Mouse (Mus musculus): ENCODE data around the gene Myt1l. TPM values are rescaled to one million over a fixed set of nuclear protein-coding genes. Genes with fewer than 3 reads are reported as not detected.

Gene Myt1l
- total RNA-seq, 1 experiment from 2014 or later = not detected

DNA sequence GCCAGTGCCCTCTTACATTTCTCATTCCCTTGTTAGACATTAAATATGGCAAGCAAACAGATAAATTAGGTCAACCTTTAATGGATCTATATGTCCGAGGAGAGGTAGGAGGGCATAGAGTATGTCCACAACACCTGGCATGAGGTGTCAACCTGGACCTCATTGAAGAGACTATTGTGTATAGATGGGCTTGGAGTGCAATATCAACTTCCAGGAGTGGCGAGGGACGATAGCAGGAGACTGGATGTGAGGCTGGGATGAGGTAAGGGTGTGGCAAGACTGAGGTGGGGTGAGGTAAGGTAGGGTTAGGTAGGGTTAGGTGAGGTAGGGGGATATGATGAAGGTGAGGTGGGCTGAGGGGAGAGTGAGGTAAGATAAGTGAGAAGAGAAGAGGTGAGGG is 171.8 kb downstream of the Myt1l start:
- no peak for ATAC-seq (replicated peaks; ENCODE audit: insufficient number of reproducible peaks, low FRiP score, low TSS enrichment, poor library complexity, severe bottlenecking)

DNA sequence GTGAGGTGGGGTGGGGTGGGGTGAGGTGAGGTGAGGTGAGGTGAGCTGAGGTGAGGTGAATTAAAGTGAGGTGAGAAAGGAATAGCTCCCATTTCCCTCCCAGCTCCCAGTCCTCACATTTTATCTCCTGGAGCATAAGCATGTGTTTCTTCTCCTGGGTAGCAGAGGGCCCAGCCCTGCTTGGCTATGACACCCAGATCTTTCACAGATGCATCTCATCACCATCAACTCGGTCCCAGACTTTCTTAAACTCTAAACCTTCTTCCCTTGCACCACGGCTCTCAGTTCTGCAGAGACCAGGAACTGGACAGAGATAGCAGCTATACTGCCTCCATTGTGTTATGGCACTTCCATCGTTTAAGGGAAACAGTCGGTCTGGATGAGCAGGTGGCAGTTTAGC is 172.9 kb downstream of the Myt1l start:
- ATAC-seq (replicated peaks; ENCODE audit: insufficient number of reproducible peaks, low FRiP score, low TSS enrichment, poor library complexity, severe bottlenecking) = no peak

DNA sequence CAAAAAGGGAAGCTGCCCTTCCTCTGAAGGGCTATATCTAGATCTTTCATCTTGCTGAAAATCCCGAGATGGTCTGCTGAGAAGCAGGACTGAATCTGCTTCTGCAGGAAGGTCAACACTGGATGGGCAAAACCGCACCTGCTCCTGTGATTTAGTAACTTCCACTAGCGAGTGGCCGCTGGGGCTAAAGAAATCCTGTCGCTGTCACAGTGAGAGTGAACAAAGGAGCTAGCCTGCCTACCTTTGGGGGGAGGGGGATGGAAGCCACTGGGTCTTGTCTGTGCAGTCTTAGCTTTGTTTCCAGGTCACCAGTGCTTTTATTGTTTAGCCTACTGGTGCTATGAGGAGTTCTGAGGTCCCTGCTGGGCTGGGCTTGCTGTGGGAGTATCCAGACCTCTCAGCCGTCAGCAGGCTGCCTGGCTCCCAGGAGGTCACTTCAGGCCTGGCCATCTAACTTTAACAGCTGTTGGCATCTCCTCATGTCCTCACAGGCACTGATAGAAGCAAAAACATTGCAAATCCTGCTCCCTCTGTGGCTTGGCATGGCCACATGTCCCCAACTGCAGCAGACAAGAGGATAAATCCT is 173.6 kb downstream of the Myt1l start:
- no peak for ATAC-seq (replicated peaks; ENCODE audit: insufficient number of reproducible peaks, low FRiP score, low TSS enrichment, poor library complexity, severe bottlenecking)

- ATAC-seq (replicated peaks; ENCODE audit: insufficient number of reproducible peaks, low FRiP score, low TSS enrichment, poor library complexity, severe bottlenecking) = no peak
Measured at GRCm38 (mm10) chr12:29702626-29703025, 174.4 kb downstream of the Myt1l start.

DNA sequence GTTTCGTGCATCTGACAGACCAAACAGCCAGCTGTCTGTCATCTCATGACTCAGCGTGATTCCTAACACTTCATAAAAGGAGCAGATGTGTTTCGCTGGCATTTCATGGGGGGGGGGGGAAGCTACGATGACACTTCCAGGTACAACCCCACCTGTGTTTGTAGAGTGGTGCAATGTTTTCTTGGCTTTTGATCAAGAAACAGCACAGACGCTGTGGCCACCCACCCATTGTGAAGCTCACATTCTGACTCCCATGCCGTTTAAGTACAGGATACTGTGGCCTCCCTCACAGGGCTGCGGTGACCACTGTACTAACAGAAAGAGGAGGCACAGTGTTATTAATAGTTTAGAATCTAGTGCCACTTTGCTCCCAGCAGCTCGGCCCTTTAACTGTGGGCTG is 175.4 kb downstream of the Myt1l start:
- no peak for ATAC-seq (replicated peaks; ENCODE audit: insufficient number of reproducible peaks, low FRiP score, low TSS enrichment, poor library complexity, severe bottlenecking)

DNA sequence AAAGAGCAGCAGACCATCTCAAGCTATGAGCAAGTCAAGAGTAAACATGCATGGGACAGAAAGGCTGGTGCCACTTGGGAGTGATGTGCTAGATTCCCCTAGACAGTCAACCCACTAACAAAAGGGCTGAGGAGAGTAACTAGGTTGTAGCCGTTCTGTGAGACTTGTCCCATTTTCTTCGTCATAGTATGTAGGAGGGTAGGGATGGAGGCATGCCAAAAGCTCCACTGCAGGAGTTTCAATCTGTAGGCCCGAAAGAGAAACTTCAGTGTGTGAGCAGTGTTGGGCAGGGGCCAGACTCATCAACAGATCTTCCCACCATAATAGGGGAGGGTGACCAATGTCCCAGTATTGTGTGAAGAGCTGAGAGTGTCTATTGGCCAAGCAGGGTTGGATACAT is 178.9 kb downstream of the Myt1l start:
- no peak for ATAC-seq (replicated peaks; ENCODE audit: insufficient number of reproducible peaks, low FRiP score, low TSS enrichment, poor library complexity, severe bottlenecking)

- ATAC-seq (replicated peaks; ENCODE audit: insufficient number of reproducible peaks, low FRiP score, low TSS enrichment, poor library complexity, severe bottlenecking) = no peak
Measured at GRCm38 (mm10) chr12:29708166-29708565, 180.0 kb downstream of the Myt1l start.

DNA sequence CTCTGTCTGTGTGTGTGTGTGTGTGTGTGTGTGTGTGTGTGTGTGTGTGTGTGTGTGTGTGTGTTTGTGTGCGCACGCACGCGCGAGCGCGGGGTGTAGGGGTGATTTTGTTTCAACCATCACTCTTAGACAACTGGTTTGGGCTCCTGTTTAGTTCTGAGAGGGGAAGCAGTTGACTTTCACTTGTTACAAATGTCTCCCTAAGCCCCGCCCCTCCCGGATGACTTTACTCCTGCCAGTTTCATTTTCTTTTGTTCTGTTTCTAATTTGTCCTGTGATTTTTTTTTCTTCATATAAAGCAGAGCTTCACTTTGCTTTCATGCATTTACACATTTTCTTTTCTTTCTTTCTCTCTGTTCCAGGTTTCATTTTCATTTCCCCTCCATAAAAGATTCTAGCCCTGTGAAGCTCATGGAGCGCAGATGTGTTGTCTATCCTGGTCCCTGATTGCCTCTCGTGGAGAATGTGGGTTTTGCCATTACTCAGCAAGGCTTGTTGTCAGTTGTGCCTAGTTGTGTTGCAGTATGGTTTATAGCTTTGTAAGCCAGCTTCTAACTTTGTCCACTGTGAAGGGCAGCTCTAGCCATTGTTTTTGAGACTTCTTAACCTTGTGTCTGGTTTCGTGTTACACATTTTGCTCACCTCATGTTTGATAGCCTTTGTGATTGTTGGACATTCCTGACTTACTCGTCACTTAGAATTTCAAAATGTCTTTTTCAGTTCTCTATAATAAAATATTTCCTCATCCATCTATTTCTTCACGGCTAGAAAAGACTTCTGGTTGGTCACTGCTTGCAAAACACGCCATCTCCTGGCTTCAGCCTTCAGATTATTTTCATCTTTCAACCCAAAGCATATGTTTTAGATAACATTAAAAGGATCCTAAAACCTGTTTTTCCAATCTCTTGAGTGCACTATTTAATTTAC is 184.9 kb downstream of the Myt1l start:
- no peak for ATAC-seq (replicated peaks; ENCODE audit: insufficient number of reproducible peaks, low FRiP score, low TSS enrichment, poor library complexity, severe bottlenecking)

DNA sequence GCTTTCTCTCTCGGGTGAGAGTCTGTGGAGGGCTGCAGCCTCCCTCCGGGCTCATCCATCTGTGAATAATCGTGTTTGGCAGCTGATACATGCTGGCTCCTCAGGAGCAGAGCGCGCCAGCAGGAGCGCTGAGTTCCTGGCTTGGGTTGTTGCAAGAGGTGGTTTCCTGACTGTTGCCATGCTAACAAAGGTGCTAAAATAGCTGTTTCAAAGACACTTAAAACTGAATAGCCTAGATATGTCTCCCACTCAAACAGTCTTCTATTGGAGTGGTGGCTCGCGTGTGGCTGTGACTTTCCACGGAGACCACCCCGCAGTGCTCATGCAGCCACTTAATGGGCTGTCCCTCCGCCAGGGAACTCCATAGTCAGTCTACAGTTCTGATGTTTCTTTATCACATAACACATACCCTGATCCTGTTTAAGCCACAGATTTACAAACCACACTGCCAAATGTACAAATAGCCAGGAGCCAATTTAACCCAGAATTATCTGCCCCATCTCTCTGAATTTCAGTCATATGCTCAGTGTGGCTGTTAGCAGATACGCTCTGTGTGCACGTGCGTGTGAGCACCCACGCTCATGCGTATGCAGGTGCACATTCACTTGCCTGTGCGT is 195.6 kb downstream of the Myt1l start:
- ATAC-seq (replicated peaks; ENCODE audit: insufficient number of reproducible peaks, low FRiP score, low TSS enrichment, poor library complexity, severe bottlenecking) = no peak

GRCm38 (mm10) chr12:29728294-29728693 is 200.1 kb downstream of the Myt1l start:
- ATAC-seq (replicated peaks; ENCODE audit: insufficient number of reproducible peaks, low FRiP score, low TSS enrichment, poor library complexity, severe bottlenecking) = no peak

- no peak for ATAC-seq (replicated peaks; ENCODE audit: insufficient number of reproducible peaks, low FRiP score, low TSS enrichment, poor library complexity, severe bottlenecking)
Measured at GRCm38 (mm10) chr12:29740346-29741025, 212.3 kb downstream of the Myt1l start.

DNA sequence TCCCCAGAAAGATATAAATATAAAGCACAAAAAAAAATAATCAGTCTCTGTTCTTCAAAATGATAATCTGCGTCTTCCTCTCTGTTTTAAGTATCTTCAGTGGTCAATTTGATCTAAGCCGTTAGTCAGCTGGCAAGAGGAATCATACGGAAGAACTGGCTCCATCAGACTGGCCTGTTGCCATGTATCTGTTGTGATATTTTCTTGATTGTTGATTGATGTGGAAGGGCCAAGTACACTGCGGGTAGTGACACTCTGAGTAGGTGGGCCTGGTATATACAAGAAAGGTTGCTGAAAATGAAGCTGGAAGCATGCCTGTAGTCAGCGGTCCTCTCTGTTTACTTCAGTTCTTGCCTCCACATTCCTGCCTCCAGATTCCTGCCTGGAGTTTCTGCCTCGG is 213.0 kb downstream of the Myt1l start:
- no peak for ATAC-seq (replicated peaks; ENCODE audit: insufficient number of reproducible peaks, low FRiP score, low TSS enrichment, poor library complexity, severe bottlenecking)

- no peak for ATAC-seq (replicated peaks; ENCODE audit: insufficient number of reproducible peaks, low FRiP score, low TSS enrichment, poor library complexity, severe bottlenecking)
Measured at GRCm38 (mm10) chr12:29750604-29751128, 222.5 kb downstream of the Myt1l start.

GRCm38 (mm10) chr12:29755086-29755871 is 227.1 kb downstream of the Myt1l start:
- no peak for ATAC-seq (replicated peaks; ENCODE audit: insufficient number of reproducible peaks, low FRiP score, low TSS enrichment, poor library complexity, severe bottlenecking)

DNA sequence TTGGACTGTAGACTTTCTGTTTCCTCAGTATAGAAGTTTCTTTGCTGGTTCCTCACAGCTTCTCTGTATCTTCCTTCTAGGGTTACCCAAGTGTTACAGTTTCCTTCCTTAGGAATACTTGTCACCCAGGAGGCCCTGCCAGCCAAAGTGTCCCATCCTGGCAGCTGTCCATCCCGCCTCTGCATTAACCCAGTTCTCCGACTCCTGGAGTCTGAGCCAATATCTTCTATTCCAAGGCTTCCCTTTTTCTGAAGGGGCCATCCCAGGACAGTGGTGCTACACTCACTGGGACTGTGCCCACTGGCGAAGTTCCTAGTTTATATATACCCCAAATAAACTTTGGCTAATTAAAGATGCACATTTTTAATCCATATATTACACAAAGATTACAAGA is 227.7 kb downstream of the Myt1l start:
- no peak for ATAC-seq (replicated peaks; ENCODE audit: insufficient number of reproducible peaks, low FRiP score, low TSS enrichment, poor library complexity, severe bottlenecking)

GRCm38 (mm10) chr12:29760611-29761010 is 232.4 kb downstream of the Myt1l start:
- no peak for ATAC-seq (replicated peaks; ENCODE audit: insufficient number of reproducible peaks, low FRiP score, low TSS enrichment, poor library complexity, severe bottlenecking)

GRCm38 (mm10) chr12:29766158-29766557 is 238.0 kb downstream of the Myt1l start:
- ATAC-seq (replicated peaks; ENCODE audit: insufficient number of reproducible peaks, low FRiP score, low TSS enrichment, poor library complexity, severe bottlenecking) = no peak

DNA sequence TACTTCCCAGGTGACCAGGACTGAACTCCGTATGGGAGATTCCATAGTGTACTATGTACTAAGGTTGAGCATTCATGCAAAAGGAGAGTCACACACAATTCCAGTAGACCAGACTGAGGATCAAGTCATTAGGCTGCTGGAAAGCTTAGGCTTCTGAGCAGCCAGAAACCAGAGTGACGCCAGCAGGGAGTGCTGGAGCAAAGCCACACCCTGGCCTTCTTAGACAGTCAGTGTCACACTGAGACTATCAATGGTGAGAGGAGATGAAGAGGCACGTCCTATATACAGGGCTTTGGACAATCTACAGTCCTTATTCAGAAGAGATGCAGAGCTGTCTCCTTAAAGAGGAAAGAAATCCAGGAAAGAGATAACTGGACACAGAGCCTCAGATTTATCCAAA is 243.6 kb downstream of the Myt1l start:
- no peak for ATAC-seq (replicated peaks; ENCODE audit: insufficient number of reproducible peaks, low FRiP score, low TSS enrichment, poor library complexity, severe bottlenecking)

Measured in monocyte, adult 5-6 weeks (primary cell).